Mouse (Mus musculus) heart, embryonic 12.5 days (tissue): Measurements from ENCODE around the gene 4933428G20Rik. TPM values are rescaled to one million over a fixed set of nuclear protein-coding genes. Genes with fewer than 3 reads are reported as not detected.

ENCODE experiments used
- ATAC-seq: fragments of 200-750 bp; cut with Nextera tagmentation; 2 replicates; pipeline ENCODE4 v1.8.0; 2017; ENCODE audit warnings: moderate TSS enrichment, moderate library complexity; ENCODE audit not compliant: insufficient number of reproducible peaks, low FRiP score
- H3K27ac ChIP-seq: fragments of 300-500 bp; sonication (generic); 2 replicates; pipeline ENCODE4 v1.5.1; 2016; ENCODE audit warnings: mild to moderate bottlenecking, moderate library complexity; ENCODE audit not compliant: poor library complexity, severe bottlenecking
- H3K27me3 ChIP-seq: fragments of 300-500 bp; sonication (generic); replicated peaks from 2 replicates; pipeline ENCODE4 v1.6.1; 2016; ENCODE audit warnings: mild to moderate bottlenecking, moderate library complexity
- H3K36me3 ChIP-seq: fragments of 300-500 bp; sonication (generic); 2 replicates; pipeline ENCODE4 v1.6.1; 2016; ENCODE audit warnings: mild to moderate bottlenecking, moderate library complexity
- H3K4me1 ChIP-seq: fragments of 300-500 bp; sonication (generic); replicated peaks from 2 replicates; pipeline ENCODE4 v1.6.1; 2016; ENCODE audit warnings: mild to moderate bottlenecking
- H3K4me2 ChIP-seq: fragments of 300-500 bp; sonication (generic); 2 replicates; pipeline ENCODE4 v1.6.1; 2016; ENCODE audit warnings: mild to moderate bottlenecking, moderate library complexity
- H3K4me3 ChIP-seq: fragments of 300-500 bp; sonication (generic); 2 replicates; pipeline ENCODE4 v1.5.1; 2016; ENCODE audit warnings: mild to moderate bottlenecking
- H3K9ac ChIP-seq: fragments of 300-500 bp; sonication (generic); 2 replicates; pipeline ENCODE4 v1.6.1; 2016; ENCODE audit warnings: mild to moderate bottlenecking, moderate library complexity
- H3K9me3 ChIP-seq: fragments of 300-500 bp; sonication (generic); replicated peaks from 2 replicates; pipeline ENCODE4 v1.6.1; 2016; ENCODE audit warnings: mild to moderate bottlenecking, moderate library complexity
- WGBS: fragments of 180-500 bp; shearing (Covaris S2); methylation state at CpG from one replicate; pipeline ENCODE4 v1.1.7; 2016; 5-methylcytosine and 5-hydroxymethylcytosine counted together
- polyA plus RNA-seq: library from polyadenylated mRNA; unstranded; fragments of >200 nt; fragmentation: Nextera tagmentation; extraction: Ambion mirVana; gene quantifications from 2 replicates; pipeline ENCODE4 v1.2.1, GENCODE M21; 2016

The 4933428G20Rik gene
- polyA plus RNA-seq, 1 experiment from 2014 or later, result 1.00 TPM

DNA sequence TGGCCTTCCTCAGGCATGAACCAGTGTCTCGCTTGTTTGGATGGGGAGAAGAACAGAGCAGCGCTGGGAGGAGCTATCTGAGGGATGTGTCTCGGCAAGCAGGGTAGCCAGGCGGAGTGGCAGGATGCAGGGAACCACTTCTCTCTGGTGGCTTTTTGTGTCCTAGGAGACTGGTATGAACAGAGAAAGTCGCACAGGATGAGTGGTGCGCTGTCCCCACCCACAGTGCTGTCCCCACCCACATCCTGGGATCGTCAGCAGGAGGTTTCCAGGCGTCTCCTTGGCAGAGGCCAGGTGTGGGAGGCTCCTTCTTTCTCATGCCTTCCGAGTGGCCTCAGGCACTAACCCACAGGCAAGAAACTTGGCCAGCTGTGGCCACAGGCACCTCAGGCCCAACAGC is 2.2 kb upstream of the 4933428G20Rik start:
- no peak overlapping the region for H3K4me2 ChIP-seq
- H3K27ac ChIP-seq, result no peak overlapping the region
- H3K9ac ChIP-seq, result no peak overlapping the region
- no peak overlapping the region for H3K4me3 ChIP-seq
- H3K4me1 ChIP-seq, result peaks cover 19% of the 10 kb centered on the region
- H3K36me3 ChIP-seq, result peaks cover 43% of the 10 kb centered on the region
- peaks cover 37% of the 10 kb centered on the region for H3K27me3 ChIP-seq
- WGBS, result 42% methylated on average over 9 of the region's 9 CpGs
- H3K9me3 ChIP-seq, result 0 out of 2 replicates have a peak, but pooled peaks cover 3% of the 10 kb centered on the region
- peak; percentile 13; the same call in 1 of the 2 replicates for ATAC-seq

DNA sequence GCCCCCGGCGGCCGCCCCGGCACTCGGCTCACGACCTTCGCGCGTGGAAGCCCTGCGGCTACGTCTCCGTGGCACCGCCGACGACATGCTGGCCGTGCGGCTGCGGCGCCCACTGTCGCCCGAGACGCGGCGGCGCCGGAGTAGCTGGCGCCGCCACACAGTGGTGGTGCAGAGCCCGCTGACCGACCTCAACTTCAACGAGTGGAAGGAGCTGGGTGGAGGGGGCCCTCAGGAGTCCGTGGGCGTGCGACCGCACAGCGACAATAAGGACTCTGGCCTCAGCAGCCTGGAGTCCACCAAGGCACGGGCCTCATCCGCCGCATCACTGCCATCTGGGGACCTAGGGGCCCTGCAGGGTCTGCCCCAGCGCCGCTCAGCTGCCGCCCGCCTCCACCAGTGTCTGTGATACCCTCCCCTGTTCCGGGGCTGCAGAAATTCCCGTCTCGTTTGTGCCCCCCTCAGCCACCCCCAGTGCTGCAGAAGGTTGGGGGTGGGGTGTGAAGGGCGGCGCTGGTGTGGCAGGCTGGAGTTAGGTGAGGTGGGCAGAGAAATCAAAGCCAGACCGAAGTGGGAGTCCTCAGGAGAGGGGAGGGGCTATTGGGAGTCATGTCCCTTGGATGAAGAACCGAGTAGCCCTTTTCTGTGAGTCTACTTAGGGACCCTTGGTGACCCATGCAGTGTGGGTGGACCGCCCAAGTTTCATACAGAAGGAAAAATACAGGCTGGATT is 744 bp upstream of the 4933428G20Rik start:
- no peak overlapping the region for H3K27ac ChIP-seq
- ATAC-seq, result 0 out of 2 replicates have a peak, but pooled peaks have one; percentile 19

DNA sequence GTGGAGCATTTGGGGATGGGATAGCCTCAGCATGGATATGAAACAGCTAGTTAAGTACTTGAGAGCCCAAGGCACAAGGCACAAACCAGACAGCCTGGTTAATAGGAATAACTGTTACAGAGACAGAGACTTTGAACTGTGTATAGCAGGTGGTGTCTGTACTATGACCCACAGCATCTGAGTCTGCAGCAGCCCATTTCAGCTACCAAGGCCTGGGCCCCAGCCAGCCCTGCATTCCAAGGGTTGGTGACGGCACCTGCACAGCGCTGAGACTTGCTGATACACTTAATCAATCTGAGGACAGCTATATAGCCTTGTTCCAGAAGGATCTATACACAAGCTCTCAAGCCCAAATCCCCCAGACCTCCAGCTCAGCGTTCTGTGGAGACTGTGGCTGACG is 2.6 kb downstream of the 4933428G20Rik start:
- 94% methylated on average over 4 of the region's 4 CpGs for WGBS
- no peak for ATAC-seq
- peaks cover 38% of the 10 kb centered on the region for H3K27me3 ChIP-seq
- no peak overlapping the region for H3K9ac ChIP-seq
- H3K36me3 ChIP-seq, result peaks cover 87% of the 10 kb centered on the region
- H3K4me2 ChIP-seq, result no peak overlapping the region
- peaks cover 3% of the 10 kb centered on the region; the same call in 1 of the 2 replicates for H3K9me3 ChIP-seq
- peaks cover 19% of the 10 kb centered on the region for H3K4me1 ChIP-seq
- H3K27ac ChIP-seq, result no peak overlapping the region
- H3K4me3 ChIP-seq, result no peak overlapping the region

More for the DNA sequence above, 744 bp upstream of the 4933428G20Rik start:
- H3K4me2 ChIP-seq, result peak overlapping the region; percentile 59
- H3K9ac ChIP-seq, result peak overlapping the region; percentile 27; the same call in 1 of the 2 replicates
- H3K36me3 ChIP-seq, result peaks cover 57% of the 10 kb centered on the region
- H3K4me1 ChIP-seq, result peaks cover 19% of the 10 kb centered on the region
- 0 out of 2 replicates have a peak, but pooled peaks cover 3% of the 10 kb centered on the region for H3K9me3 ChIP-seq
- 43% methylated on average over 51 of the region's 51 CpGs for WGBS
- peaks cover 38% of the 10 kb centered on the region for H3K27me3 ChIP-seq
- H3K4me3 ChIP-seq, result peak overlapping the region; percentile 30

DNA sequence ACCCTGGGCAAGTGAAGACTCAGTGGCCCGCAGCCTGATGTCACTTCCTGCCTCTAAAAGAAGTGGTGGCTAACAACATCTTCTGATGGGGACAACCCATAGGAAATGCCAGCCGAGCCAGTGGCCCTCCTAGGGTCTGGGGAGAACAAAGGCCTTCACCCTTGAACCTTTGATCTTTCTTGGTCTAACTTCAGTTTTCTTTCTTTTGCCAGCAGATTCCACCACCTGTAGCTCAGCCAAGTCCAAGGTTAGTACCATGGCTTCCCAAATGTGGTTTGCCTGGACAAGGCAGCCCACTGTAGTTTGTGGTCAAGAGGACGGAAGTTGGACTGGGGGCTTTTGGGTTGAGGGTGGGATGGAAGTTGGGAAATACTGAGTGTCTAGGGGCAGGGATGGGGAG is 7.3 kb downstream of the 4933428G20Rik start:
- peaks cover 90% of the 10 kb centered on the region for H3K36me3 ChIP-seq
- ATAC-seq, result no peak
- no peak overlapping the region for H3K4me3 ChIP-seq
- H3K4me1 ChIP-seq, result no peaks in the 10 kb centered on the region
- H3K27me3 ChIP-seq, result peaks cover 9% of the 10 kb centered on the region
- H3K27ac ChIP-seq, result no peak overlapping the region
- no peak overlapping the region for H3K9ac ChIP-seq
- H3K9me3 ChIP-seq, result peaks cover 3% of the 10 kb centered on the region; the same call in 1 of the 2 replicates
- H3K4me2 ChIP-seq, result no peak overlapping the region
- WGBS, result 81% methylated on average over 3 of the region's 3 CpGs

DNA sequence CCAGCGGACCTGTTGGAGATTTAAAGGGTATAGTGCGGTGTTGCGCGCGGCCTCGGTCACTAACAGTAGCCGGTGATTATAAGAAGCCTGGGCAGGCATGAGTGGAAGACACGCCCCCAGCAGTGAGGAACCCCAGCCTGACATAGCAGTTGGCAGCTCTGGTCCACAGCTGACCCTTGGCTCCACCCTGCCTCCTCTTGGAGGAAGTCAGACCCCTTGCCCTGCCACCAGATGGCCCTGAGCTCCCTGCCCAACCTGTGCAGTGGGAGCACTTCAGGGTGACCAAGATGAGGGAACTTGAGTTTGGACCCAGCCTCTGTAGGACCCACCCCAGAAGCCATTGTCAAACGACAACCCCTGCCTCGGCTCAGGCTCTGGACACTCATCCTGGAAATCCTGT is 8.5 kb downstream of the 4933428G20Rik start:
- peak; percentile 19; the same call in 1 of the 2 replicates for ATAC-seq
- WGBS, result 82% methylated on average over 10 of the region's 10 CpGs

DNA sequence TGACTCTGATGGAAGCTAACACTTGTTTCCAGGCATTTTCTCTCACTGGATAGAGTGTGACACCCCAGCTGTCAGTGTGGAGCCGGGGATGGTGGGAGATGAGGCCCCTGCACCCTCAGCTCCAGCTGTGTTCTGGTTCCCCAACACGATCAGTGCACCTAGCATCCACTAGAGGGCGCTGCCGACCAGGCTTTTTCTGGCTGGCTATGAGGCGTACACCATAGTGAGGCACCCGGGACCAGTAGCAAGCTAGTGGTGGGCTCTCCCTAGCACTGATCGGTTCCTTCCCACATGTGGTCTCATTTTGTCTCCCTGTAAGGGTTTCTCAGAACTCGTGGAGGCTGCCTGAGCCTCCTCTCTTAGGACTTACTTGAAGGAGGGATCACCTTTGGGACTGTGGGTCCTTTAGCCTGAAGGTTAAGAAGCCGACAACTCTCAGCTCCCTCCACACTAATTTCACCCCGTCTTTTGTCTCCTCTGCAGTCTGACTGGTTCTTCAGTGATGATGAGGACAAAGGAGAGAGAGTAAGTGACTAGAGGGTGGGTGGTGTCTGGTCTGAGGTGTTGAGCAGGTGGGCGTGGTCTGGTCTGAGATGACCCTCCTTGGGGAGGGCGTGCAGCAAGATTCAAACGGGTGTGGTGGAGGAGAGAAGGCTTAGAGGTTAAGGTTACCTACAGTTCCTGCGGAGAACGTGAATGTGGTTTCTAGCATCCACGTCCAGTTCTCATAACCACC is 10.4 kb downstream of the 4933428G20Rik start:
- peak; percentile 23; the same call in 1 of the 2 replicates for ATAC-seq
- Histone ChIP-seq H3K4me1 (peaks cover 7% of the 10 kb centered on the region; the same call in 1 of the 2 replicates), H3K27ac (no peak overlapping the region), H3K4me2 (no peak overlapping the region), H3K4me3 (no peak overlapping the region), H3K27me3 (no peaks in the 10 kb centered on the region), H3K36me3 (peaks cover 92% of the 10 kb centered on the region), H3K9me3 (no peaks in the 10 kb centered on the region; the same call in 1 of the 2 replicates), H3K9ac (no peak overlapping the region)
- 41% methylated on average over 16 of the region's 16 CpGs for WGBS

More for the DNA sequence above, 8.5 kb downstream of the 4933428G20Rik start:
- no peaks in the 10 kb centered on the region for H3K27me3 ChIP-seq
- no peak overlapping the region for H3K4me3 ChIP-seq
- no peak overlapping the region for H3K9ac ChIP-seq
- H3K27ac ChIP-seq, result no peak overlapping the region
- H3K9me3 ChIP-seq, result no peaks in the 10 kb centered on the region; the same call in 1 of the 2 replicates
- H3K4me1 ChIP-seq, result no peaks in the 10 kb centered on the region
- H3K36me3 ChIP-seq, result peaks cover 90% of the 10 kb centered on the region
- H3K4me2 ChIP-seq, result no peak overlapping the region

DNA sequence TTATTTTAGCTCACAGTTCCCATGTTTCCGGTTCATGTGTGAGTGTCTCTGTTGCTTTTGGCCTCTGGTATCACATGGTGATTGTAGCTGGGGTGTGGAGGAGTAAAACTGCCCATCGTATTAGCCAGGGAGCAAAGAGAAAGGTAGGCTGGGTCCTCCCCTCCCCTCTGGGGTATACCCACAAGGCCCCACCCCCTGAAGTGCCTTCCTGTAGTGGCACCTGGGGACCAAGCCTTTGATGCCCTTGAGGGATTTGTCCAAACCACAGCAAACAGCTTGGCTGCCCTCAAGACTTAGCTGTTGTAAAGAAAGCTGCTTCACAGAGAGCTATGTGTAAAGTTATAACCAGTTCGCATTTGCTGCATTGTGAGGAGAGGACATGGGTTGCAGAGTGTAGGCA is 12.5 kb downstream of the 4933428G20Rik start:
- H3K36me3 ChIP-seq, result peaks cover 88% of the 10 kb centered on the region
- 74% methylated on average over 3 of the region's 3 CpGs for WGBS

DNA sequence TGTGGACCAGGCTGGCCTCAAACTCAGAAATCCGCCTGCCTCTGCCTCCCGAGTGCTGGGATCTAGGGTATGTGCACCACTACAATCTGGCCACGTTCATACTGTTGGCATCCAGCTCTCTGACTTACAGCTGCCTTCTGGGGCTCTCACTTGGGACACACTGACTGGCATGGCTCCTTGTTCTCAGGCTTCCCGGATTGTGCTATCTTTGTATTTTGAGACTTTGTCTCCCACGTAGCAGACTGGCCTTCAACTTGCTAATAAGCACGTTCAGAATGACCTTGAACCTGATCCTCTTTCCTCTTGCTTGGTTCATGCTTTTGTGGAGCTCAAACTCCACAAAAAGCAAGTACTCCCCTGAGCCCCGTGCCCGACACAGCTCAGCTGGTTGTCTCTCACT is 14.5 kb downstream of the 4933428G20Rik start:
- Histone ChIP-seq H3K27ac (peak overlapping the region; percentile 32; the same call in 1 of the 2 replicates), H3K27me3 (no peaks in the 10 kb centered on the region), H3K9ac (no peak overlapping the region), H3K9me3 (no peaks in the 10 kb centered on the region), H3K36me3 (peaks cover 88% of the 10 kb centered on the region), H3K4me1 (peaks cover 15% of the 10 kb centered on the region; the same call in 1 of the 2 replicates), H3K4me2 (no peak overlapping the region), H3K4me3 (no peak overlapping the region)
- WGBS, result 75% methylated on average over 8 of the region's 8 CpGs
- no peak for ATAC-seq

More for the DNA sequence above, 12.5 kb downstream of the 4933428G20Rik start:
- Histone ChIP-seq H3K4me2 (no peak overlapping the region), H3K4me1 (peaks cover 7% of the 10 kb centered on the region; the same call in 1 of the 2 replicates), H3K9me3 (no peaks in the 10 kb centered on the region), H3K27me3 (no peaks in the 10 kb centered on the region), H3K4me3 (no peak overlapping the region), H3K9ac (no peak overlapping the region), H3K27ac (no peak overlapping the region)
- no peak for ATAC-seq

DNA sequence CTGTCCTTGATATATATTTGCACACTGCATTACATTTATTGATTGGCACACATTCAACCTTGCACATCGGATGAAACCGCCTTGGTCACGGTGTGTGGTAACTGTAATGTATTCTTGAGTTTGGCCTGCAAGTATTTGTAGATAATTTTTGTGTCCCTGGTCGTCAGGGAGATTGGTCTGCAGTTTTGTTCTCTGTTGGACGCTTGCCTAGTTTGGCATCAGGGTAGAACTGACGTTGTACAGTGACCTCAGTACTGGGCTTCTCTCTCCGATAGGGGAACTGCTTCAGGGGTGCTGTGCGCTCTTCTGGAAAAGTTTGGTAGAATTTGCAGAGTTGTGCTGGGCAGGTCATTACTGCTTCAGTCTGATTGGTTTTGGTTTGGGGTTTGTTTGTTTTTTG is 20.3 kb downstream of the 4933428G20Rik start:
- H3K4me2 ChIP-seq, result no peak overlapping the region
- no peak overlapping the region for H3K4me3 ChIP-seq
- no peaks in the 10 kb centered on the region for H3K27me3 ChIP-seq
- H3K36me3 ChIP-seq, result peaks cover 94% of the 10 kb centered on the region
- 0 out of 2 replicates have a peak, but pooled peaks cover 7% of the 10 kb centered on the region for H3K4me1 ChIP-seq
- ATAC-seq, result no peak
- 75% methylated on average over 8 of the region's 8 CpGs for WGBS
- no peaks in the 10 kb centered on the region for H3K9me3 ChIP-seq
- no peak overlapping the region for H3K27ac ChIP-seq
- no peak overlapping the region for H3K9ac ChIP-seq

DNA sequence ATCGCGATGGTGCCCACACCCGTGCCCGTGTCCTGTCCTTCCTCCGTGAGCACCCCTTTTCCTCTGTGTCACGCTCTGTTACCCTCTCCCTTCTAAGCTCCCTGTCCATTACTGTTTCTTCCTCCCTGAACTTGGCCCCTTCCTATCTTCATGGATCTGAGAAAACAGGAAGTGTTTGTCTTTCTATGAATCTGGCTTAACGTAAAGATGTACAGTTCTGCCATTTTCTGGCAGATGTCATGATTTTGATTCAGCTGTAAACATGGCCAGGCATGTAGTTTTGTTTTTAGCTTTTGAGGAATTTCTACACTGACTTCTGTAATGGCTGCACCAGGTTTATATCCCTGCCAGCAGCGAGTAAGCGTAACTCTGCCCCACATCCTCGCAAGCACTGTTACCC is 21.1 kb downstream of the 4933428G20Rik start:
- no peaks in the 10 kb centered on the region for H3K9me3 ChIP-seq
- no peak overlapping the region for H3K4me3 ChIP-seq
- no peak overlapping the region for H3K9ac ChIP-seq
- H3K4me1 ChIP-seq, result 0 out of 2 replicates have a peak, but pooled peaks cover 7% of the 10 kb centered on the region
- peaks cover 94% of the 10 kb centered on the region for H3K36me3 ChIP-seq
- no peak overlapping the region for H3K27ac ChIP-seq
- H3K4me2 ChIP-seq, result no peak overlapping the region
- WGBS, result 92% methylated on average over 10 of the region's 10 CpGs
- ATAC-seq, result no peak
- no peaks in the 10 kb centered on the region for H3K27me3 ChIP-seq

DNA sequence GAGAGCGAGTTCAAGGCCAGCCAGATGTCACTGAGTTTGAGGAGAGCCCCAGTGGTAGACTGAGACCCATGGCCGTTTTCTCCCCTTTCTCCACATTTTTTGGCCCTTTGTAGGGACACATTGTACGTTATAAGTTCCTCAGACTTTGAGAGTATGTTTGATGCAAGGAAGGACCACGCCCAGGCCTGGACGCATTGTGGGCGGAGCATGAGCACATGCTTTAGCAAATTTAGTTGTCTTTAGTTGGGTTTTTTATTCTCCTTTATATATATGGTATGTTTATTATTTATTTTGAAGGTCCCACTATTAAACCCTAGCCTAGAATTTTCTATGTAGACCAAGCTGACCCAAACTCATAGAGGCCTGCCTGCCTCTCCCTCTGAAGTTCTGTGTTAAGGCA is 21.8 kb downstream of the 4933428G20Rik start:
- Histone ChIP-seq H3K36me3 (peaks cover 99% of the 10 kb centered on the region), H3K27ac (no peak overlapping the region), H3K27me3 (no peaks in the 10 kb centered on the region), H3K4me2 (no peak overlapping the region), H3K9ac (no peak overlapping the region), H3K4me3 (no peak overlapping the region), H3K9me3 (no peaks in the 10 kb centered on the region), H3K4me1 (0 out of 2 replicates have a peak, but pooled peaks cover 7% of the 10 kb centered on the region)
- no peak for ATAC-seq
- 90% methylated on average over 6 of the region's 6 CpGs for WGBS
